Mouse (Mus musculus): ENCODE data around the gene E330021D16Rik. TPM values are rescaled to one million over a fixed set of nuclear protein-coding genes. Genes with fewer than 3 reads are reported as not detected.
A peak's percentile ranks its signal among the peaks of the same experiment; 100 is the strongest.

E330021D16Rik gene
- total RNA-seq, 2 experiments from 2014 or later: not detected

DNA sequence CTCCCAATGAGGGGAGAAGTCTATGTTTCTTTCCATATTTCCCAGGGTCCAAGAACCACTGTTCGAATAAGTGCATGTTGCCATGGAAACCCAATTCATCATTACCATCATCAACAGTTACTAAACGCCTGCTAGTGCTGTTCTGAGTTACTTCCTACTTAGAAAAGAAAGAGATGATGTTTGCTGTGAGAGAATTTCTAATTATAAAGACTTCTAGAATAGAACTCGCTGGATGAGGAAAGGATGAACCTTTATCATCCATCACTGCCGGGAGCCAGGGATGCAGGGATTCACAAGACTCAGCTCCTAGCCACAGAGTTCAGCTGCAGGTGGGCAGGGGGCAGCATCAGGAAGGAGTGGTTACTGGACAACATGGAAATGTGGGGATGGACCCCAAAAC is 51.4 kb downstream of the E330021D16Rik start:
- intact Hi-C loops (cut with DNase I): loop anchor here (5.0 kb wide), 1 partner anchor 462 kb away; no protein-coding TSS in a partner anchor
- no peak for DNase-seq (ENCODE audit: extremely low spot score in 1 of 2, low spot score in 2 of 2)
- TF ChIP-seq CTCF (IDR thresholded peaks at IDR 0.05): no peak
- Histone ChIP-seq H3K4me3 (no peak overlapping the region; the same call in 1 of the 2 replicates), H3K27ac (peak overlapping the region; percentile 91)

DNA sequence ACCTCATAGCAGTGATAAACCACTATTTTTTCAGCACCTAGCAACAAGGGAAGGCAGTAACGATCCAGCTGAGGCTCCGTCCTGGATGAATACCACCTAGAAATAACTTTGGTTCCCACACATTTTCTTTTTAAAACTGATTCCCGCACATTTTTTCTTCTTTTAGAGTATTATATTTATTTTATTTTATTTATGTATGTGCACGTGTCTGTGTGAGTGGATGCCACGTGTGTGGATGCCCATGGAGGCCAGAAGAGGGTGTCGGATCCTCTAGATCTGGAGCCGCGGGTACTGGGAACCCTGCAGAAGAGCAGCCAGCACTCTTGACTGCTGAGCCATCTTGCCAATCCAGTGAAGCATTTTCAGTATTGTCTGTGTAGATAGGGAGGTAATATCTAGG is 52.1 kb downstream of the E330021D16Rik start:
- no peak for DNase-seq (ENCODE audit: extremely low spot score in 1 of 2, low spot score in 2 of 2)
- no peak for TF ChIP-seq CTCF (IDR thresholded peaks at IDR 0.05)
- H3K4me3 ChIP-seq: no peak overlapping the region
- peak overlapping the region; percentile 91 for H3K27ac ChIP-seq
- intact Hi-C loops (cut with DNase I): loop anchor here (5.0 kb wide), 1 partner anchor 461 kb away; no protein-coding TSS in a partner anchor

DNA sequence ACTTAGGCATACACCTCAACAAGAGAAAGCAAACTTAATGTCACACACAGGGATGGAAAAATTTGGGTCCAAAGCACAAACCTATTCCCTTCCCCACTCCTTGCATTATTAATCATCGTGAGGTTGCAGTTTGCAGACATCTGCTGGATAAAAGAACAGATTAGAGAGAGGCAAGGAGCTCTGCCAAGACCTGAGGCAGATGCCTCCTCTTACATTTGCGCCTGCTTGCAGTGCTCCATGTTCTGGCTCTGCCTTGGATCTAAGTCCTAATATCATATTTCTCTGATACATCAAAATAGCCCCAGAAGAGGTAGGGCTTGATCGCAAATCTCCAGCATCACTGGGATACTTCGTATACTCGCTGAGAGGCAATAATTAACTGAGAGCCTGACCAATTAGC is 56.9 kb downstream of the E330021D16Rik start:
- DNase-seq (ENCODE audit: extremely low spot score in 1 of 2, low spot score in 2 of 2): no peak
- no peak overlapping the region for H3K27ac ChIP-seq
- intact Hi-C loops (cut with DNase I): loop anchor here (10.0 kb wide), 1 partner anchor 914 kb away; no protein-coding TSS in a partner anchor
- H3K4me3 ChIP-seq: no peak overlapping the region
- TF ChIP-seq CTCF (IDR thresholded peaks at IDR 0.05): no peak

DNA sequence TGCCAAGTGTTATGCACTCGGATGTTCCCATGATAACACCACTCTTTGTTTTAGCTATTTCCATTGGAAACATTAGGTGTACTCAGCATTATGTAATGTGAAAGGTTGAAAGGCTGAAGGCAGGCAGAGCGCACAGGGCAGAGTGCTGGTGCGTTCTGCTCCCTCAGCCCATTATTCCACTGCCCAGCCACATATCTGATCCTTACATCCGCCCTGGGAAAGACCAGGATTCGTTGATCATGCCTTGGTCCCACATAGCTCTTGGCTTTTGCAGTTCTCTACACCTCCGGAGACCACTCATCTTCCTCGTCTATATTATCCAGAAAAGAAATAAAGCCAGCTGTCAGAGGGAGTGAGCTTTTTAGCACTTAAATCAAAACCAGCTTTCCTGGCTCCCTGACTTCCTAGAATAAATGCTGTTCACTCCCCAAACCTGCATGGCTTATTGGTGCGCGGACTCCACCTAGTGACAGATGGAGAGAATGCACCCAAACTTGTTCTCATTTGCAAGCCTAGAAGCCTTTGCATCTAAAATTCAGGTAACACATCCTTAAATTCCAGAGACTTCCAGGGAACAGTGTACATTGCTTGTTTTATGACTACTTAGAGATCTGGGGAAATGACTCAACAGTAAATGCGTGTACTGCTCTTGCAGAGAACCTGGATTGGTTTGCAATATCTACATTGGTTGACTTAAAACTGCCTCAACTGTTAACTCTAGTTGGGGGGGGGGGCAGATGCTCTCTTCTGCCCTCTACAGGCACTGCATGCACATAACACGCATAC is 61.8 kb downstream of the E330021D16Rik start:
- H3K4me3 ChIP-seq: no peak overlapping the region
- intact Hi-C loops (cut with DNase I): loop anchor here (2.0 to 10.0 kb wide), 5 partner anchors 116 to 936 kb away; partner anchors contain the start of gene Grin2b
- peak overlapping the region; percentile 77 for H3K27ac ChIP-seq
- TF ChIP-seq CTCF (IDR thresholded peaks at IDR 0.05): peak; percentile 80
- DNase-seq (ENCODE audit: extremely low spot score in 1 of 2, low spot score in 2 of 2): peak; percentile 85 to 92

Other genes with a start within 250 kb of the E330021D16Rik start
- gene Grin2b, start 242.1 kb downstream of the E330021D16Rik start, total RNA-seq (2021): 100 to 1,000 TPM; 300 to 306 TPM
- gene Gm8994, start 88.0 kb downstream of the E330021D16Rik start, total RNA-seq (2021): not detected
- gene Atf7ip, start 90.6 kb upstream of the E330021D16Rik start, total RNA-seq (2021): 100 to 1,000 TPM; 119 to 122 TPM
- under 1 TPM in 1 of 2 experiments, not detected in 1; 0.45 TPM for gene Plbd1, start 246.4 kb upstream of the E330021D16Rik start, total RNA-seq (2021)